Mouse (Mus musculus): ENCODE results near the gene S100a11. TPM values are rescaled to one million over a fixed set of nuclear protein-coding genes. Genes with fewer than 3 reads are reported as not detected.

Gene S100a11
- total RNA-seq, 2 experiments from 2014 or later = 223 to 236 TPM

GRCm38 (mm10) chr3:93555878-93556254 lies 35.6 kb downstream of the S100a11 start:
- DNase-seq (ENCODE audit: low spot score in 2 of 2) = peak in 1 of 2 experiments; percentile 21

GRCm38 (mm10) chr3:93556599-93556998 lies 36.3 kb downstream of the S100a11 start:
- DNase-seq (ENCODE audit: low spot score in 2 of 2) = no peak

GRCm38 (mm10) chr3:93557471-93557870 lies 37.2 kb downstream of the S100a11 start:
- DNase-seq (ENCODE audit: low spot score in 2 of 2) = no peak

DNA sequence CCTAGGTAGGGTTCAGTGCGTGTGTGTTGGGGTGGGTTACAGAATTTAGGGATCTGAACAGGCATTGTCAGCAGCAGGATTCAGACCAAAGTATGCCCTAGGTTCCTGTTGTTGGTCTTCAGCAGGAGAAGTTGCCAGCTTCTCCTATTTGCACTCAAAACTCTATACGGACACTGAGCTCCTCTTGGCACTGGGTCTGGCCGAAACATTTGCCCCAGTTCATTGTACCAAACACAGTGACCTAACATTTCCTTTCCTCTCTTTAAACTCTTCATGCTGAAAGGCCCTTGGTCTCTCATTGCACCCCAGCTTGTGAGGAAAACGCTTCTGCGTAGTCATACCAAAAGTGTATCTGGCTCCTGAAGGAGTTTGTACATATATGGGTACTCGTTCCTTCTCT lies 39.7 kb downstream of the S100a11 start:
- DNase-seq (ENCODE audit: low spot score in 2 of 2) = no peak

- no peak for DNase-seq (ENCODE audit: low spot score in 2 of 2)
Observed at GRCm38 (mm10) chr3:93562372-93562771, 42.1 kb downstream of the S100a11 start.

GRCm38 (mm10) chr3:93563216-93563615 lies 42.9 kb downstream of the S100a11 start:
- DNase-seq (ENCODE audit: low spot score in 2 of 2) = no peak

GRCm38 (mm10) chr3:93566892-93567291 lies 46.6 kb downstream of the S100a11 start:
- DNase-seq (ENCODE audit: low spot score in 2 of 2) = no peak

DNA sequence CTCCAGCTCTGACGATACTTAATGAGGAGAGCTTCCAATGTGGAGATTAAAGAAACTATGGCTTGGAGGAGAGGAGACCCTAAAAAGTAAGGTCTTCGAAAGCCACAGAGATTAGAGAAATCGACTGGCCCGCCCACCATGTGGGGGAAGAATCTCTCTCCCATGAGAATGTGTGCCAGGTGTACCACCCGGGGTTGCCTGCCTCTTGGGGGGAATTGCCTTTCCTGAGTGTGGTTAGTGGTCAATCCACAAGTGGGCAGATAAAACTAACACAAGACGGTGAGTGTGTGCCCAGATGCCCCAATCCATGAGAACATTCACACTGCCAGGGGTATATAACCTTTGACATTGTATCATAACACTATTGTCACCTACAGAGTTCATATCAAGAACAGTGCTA lies 47.4 kb downstream of the S100a11 start:
- DNase-seq (ENCODE audit: low spot score in 2 of 2) = no peak

DNA sequence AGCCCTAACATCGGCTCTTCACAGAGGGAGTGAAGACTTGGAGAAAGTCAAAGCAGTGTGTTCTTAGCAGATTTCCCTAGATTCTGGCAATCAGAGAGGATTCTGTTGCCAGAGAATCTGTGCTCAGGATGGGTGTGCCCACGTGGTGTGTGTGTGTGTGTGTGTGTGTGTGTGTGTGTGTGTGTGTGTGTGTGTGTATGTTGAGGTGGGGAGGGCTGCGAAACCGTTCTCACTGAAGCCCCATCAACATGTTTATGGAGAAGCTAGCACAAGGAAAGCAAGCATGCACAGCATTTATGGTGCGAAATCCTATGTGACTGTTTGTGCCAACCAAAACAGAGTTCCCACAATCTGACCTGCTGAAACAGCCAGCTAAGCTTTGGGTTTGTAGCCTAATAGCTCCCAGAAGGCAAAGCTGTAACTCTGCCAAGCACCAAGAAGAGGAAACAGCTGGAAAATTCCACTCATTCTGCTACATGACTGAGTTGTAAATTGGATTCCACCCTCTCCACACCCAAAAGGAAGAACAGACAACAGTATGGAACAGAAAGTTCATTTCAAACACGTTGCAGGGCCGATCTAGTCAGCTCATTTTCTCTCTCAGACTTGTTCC lies 48.2 kb downstream of the S100a11 start:
- peak in 1 of 2 experiments; percentile 13 for DNase-seq (ENCODE audit: low spot score in 2 of 2)

DNA sequence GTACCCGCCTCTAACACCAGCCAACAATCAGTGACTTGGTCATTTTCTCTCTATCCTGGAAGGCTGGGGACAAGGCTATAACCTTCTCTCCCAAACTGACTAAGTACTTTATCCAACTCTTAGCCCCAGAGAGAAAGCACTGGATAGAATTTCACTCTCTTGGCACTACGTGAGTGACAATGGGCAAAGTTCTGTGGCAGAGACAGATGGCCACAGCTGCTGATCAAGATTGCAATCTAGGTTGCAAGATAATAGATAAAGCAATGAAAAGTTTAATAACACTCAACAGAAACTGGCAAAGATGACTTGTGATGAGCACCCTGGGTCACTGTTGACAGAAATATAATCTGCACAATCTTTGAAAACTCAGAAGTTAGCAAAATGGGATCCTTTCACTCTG lies 48.8 kb downstream of the S100a11 start:
- DNase-seq (ENCODE audit: low spot score in 2 of 2) = no peak

DNA sequence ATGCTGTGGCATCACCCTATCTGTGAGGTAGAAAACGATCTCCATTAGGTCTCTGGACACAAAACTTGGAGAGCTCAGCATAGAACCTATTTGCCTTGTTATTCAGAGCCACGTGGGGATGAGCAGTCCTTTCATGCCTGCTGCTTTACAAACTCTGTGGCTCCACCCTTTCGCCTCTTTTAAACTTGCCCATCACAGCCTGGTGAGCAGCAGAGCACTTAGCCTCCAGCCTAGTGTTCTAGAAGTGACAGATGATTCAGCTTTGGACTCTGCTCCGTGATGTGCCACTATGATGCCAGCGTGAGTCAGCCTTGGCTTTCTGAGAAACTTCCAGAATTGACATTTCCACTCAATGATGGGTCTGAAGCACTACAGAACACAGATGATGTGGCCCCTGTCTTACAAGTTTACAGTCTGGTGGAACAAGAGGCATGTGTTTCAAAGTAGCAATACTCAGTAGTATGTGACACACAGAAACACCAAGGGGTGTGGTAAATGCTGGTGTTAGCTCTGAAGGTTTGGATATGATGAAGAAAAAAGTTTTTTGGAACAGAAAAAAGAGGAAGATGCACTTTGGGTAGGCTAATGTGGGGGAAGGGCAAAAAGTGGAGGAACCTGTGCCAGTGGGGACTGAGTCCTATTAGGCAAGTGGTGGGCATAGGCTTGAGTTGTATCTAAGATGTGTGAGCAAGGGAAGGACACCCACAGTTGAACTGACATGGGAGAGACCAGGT lies 51.9 kb downstream of the S100a11 start:
- DNase-seq (ENCODE audit: low spot score in 2 of 2) = no peak

Other genes starting within 250 kb of the S100a11 start
- not detected for gene Flg, start 247.0 kb upstream of the S100a11 start, total RNA-seq (2021)
- gene Hrnr, start 200.7 kb upstream of the S100a11 start, total RNA-seq (2021) = not detected
- gene Rptn, start 126.8 kb upstream of the S100a11 start, total RNA-seq (2021) = not detected
- under 1 TPM; 0.59 to 0.98 TPM for gene Tchh, start 78.2 kb upstream of the S100a11 start, total RNA-seq (2021)
- under 1 TPM in 1 of 2 experiments, not detected in 1; 0.22 TPM for gene Tchhl1, start 51.7 kb upstream of the S100a11 start, total RNA-seq (2021)
- gene S100a10, start 34.6 kb downstream of the S100a11 start, total RNA-seq (2021) = 100 to 1,000 TPM; 198 to 205 TPM
- 1 to 10 TPM; 1.5 to 1.9 TPM for gene Tdpoz2, start 132.2 kb downstream of the S100a11 start, total RNA-seq (2021)
- not detected for gene Tdpoz1, start 155.8 kb downstream of the S100a11 start, total RNA-seq (2021)
- gene Gm37596, start 172.6 kb downstream of the S100a11 start, total RNA-seq (2021) = not detected